Mouse (Mus musculus): Measurements from ENCODE around the gene Zmiz1. TPM values are rescaled to one million over a fixed set of nuclear protein-coding genes. Genes with fewer than 3 reads are reported as not detected.

Zmiz1 gene
- total RNA-seq, 2 experiments from 2014 or later: 83.9 to 111 TPM

- intact Hi-C loops (cut with DNase I): loop anchor here (10.0 kb wide), 1 partner anchor 558 kb away; no protein-coding TSS in a partner anchor
Observed at GRCm38 (mm10) chr14:25452633-25453025, 6.4 kb upstream of the Zmiz1 start.

GRCm38 (mm10) chr14:25454066-25454760 is 4.8 kb upstream of the Zmiz1 start:
- intact Hi-C loops (cut with DNase I): loop anchor here (10.0 kb wide), 1 partner anchor 559 kb away; no protein-coding TSS in a partner anchor
- no peak for DNase-seq (ENCODE audit: low spot score in 2 of 2)

More at GRCm38 (mm10) chr14:25452633-25453025, 6.4 kb upstream of the Zmiz1 start:
- DNase-seq (ENCODE audit: low spot score in 2 of 2): no peak

- DNase-seq (ENCODE audit: low spot score in 2 of 2): no peak
- intact Hi-C loops (cut with DNase I): loop anchor here (2.0 to 10.0 kb wide), 6 partner anchors 230 to 955 kb away; no protein-coding TSS in a partner anchor
Observed at GRCm38 (mm10) chr14:25456666-25457433, 2.1 kb upstream of the Zmiz1 start.

- intact Hi-C loops (cut with DNase I): loop anchor here (2.0 to 10.0 kb wide), 6 partner anchors 230 to 955 kb away; no protein-coding TSS in a partner anchor
- peak; percentile 93 to 94 for DNase-seq (ENCODE audit: low spot score in 2 of 2)
Observed at GRCm38 (mm10) chr14:25457434-25457957, 1.5 kb upstream of the Zmiz1 start.

- peak; percentile 70 for DNase-seq (ENCODE audit: low spot score in 2 of 2)
- intact Hi-C loops (cut with DNase I): loop anchor here (2.0 to 10.0 kb wide), 7 partner anchors 80 to 956 kb away; no protein-coding TSS in a partner anchor
Observed at GRCm38 (mm10) chr14:25458111-25459015, 622 bp upstream of the Zmiz1 start.

GRCm38 (mm10) chr14:25459394-25459997 is 511 bp downstream of the Zmiz1 start:
- DNase-seq (ENCODE audit: low spot score in 2 of 2): peak; percentile 76 to 77
- intact Hi-C loops (cut with DNase I): loop anchor here (2.0 to 10.0 kb wide), 7 partner anchors 81 to 957 kb away; no protein-coding TSS in a partner anchor

- intact Hi-C loops (cut with DNase I): loop anchor here (2.0 to 10.0 kb wide), 9 partner anchors 37 to 958 kb away; no protein-coding TSS in a partner anchor
- peak; percentile 21 to 52 for DNase-seq (ENCODE audit: low spot score in 2 of 2)
Observed at GRCm38 (mm10) chr14:25459998-25460800, 1.2 kb downstream of the Zmiz1 start.

GRCm38 (mm10) chr14:25460801-25461675 is 2.1 kb downstream of the Zmiz1 start:
- intact Hi-C loops (cut with DNase I): loop anchor here (2.0 to 5.0 kb wide), 2 partner anchors 36 to 104 kb away; no protein-coding TSS in a partner anchor
- peak; percentile 57 to 59 for DNase-seq (ENCODE audit: low spot score in 2 of 2)

DNA sequence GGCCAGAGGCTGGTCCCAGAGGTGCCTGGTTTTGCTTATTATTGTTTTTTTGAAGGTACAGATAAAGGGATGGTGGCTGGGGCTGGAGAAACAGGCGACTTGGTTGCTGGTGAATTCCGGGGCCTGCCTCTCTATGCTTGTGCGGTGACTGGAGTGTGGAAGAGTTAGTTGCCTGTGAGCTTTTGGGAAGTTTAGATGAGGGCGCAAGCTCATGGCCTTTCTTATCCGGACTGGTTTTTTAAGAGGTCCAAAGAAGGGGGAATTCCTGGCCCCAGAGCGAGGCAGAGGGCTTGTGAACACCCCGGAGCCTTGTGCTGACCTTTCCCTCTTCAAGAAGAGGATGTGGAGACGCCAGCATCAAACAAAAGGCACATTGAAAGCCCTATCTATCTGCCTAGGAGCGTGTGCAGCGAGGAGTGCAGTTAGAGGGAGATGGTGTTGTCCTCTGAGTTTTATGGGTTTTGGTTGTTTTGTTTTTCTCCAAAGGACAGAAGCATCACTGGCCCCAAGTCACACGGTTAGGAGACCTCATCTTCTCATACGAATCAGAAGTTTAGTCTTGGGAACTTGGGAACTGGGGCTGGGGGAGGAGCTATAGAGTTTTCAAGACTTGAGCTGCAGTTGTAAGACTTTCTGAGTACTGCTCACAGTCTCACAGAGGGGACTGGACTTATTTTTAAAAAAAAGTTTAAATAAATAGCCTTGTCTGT is 2.8 kb downstream of the Zmiz1 start:
- DNase-seq (ENCODE audit: low spot score in 2 of 2): no peak
- intact Hi-C loops (cut with DNase I): loop anchor here (2.0 to 5.0 kb wide), 2 partner anchors 35 to 103 kb away; no protein-coding TSS in a partner anchor

DNA sequence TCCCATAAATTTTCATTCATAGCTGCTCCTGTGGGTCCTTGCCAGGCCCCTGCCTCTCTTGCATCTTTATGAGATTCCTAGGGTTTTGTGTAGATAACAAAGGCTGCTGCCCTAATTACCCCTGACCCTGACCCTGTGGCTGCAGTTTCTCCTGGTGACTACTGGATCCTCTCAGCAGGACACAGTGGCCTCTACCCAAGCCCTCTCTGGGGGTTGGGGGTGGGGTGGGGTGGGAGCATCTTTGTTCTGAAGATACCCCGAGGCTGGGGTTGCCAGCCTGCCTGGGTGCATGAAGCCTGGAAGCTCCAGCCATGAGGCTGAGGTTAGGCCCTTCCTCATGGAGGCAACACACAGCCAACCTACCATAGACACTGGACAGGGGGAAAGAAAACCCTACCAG is 4.0 kb downstream of the Zmiz1 start:
- DNase-seq (ENCODE audit: low spot score in 2 of 2): no peak
- intact Hi-C loops (cut with DNase I): loop anchor here (5.0 kb wide), 1 partner anchor 34 kb away; no protein-coding TSS in a partner anchor

DNA sequence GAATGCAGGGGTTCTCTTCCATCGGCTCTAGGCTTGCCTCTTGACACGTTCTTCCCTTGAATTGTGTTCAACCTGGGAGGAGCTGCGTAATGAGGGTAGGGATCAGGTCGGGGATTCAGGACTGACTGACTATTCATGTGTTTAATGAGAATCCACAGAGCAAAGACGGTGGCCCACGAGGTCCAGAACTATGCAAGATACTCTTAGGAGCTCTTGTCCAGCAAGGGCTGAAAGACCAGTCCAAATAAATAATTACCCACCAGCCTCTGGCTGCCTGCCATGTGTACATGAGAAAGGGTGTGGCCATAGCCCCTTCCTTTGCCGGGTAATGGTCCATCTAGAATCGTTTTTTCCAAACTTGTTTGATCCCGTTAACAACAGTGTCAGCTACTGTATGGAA is 4.9 kb downstream of the Zmiz1 start:
- intact Hi-C loops (cut with DNase I): loop anchor here (5.0 kb wide), 1 partner anchor 33 kb away; no protein-coding TSS in a partner anchor
- no peak for DNase-seq (ENCODE audit: low spot score in 2 of 2)

DNA sequence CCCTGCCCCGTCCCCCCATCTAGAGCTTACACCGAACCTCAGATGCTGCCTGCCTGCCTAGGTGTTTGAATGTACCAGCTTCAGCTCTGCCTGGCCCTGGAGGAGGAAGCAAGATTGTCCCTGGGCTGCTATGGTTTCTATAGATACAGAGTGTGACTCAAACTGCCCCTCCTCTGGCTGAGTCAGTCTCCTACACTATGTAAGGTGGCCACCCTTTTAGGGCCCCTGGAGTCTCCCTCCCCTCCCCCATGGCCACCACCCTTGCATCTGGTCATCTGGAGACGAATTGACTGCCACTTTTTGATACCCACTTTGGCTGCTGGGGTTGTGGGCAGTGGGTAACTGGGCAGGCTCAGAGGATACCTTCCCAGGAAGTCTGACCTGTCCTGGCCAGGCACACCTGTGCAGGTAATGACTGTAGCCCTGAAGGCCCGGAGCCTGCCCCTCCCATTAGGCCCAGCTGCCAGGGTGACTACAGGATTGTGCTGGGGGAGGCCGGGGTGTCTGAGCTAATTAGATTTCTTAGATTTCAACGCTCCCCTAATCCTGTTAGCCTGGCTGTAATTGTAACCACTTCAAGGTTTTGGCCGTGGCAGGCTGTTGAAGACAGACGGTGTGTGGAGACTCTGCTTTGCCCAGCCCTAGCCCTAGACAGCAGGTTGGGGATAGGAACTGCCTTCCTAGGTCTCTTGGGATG is 5.8 kb downstream of the Zmiz1 start:
- intact Hi-C loops (cut with DNase I): loop anchor here (5.0 kb wide), 1 partner anchor 33 kb away; no protein-coding TSS in a partner anchor
- DNase-seq (ENCODE audit: low spot score in 2 of 2): no peak

DNA sequence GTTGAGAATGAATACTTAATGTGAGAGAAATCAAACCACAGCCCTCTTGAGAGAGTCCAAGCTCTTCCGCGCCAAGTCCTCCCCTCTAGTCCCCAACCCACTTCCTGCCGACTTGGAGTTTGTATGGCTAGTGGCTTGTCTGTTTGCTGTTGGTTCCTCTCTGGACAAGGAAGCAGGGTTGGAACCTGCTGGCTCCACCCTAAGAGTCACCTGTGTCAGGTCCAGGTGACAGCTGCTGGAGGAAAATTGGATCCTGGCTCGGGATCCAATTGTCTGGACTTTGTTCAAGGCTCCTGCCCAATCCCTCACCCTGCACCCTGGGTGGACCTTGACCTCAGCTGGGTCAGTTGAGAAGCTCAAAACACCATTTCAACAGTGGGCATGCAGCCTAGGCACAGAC is 7.4 kb downstream of the Zmiz1 start:
- no peak for DNase-seq (ENCODE audit: low spot score in 2 of 2)
- intact Hi-C loops (cut with DNase I): no loop called here

DNA sequence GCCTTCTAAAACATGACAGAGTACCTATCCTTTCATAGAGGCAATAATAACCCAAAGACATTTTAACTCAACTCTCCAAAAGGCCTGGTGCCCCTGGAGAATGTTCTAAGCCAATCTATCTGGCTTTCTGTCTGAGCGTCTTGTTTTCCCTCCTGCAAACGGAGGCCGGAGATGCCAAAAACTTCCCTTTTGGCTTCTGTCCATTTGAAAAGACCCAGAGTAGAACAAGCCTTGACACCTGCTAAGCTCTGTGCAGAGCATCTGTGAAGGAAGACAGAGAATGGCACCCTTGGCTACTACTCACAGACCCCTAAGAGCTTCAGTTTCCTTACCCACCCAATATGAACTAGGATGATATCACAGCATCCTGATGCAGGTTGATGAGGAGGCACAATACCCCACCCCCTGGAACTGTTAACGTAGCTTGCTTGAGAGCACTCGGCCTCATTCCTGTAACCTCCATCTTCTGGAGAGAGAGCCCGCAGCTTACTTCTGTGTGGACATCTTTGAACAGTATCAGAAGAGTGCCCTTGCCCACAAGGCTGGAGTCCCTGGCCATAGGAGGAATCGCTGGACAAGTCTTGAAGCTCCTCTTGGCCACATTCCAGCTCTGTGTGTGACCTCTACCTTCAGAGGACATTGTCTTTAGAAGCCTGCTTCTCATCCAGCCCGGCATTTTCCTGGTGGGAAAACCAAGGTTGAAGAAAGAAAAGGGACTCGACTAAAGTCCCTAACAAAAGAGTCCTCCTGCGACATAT is 9.1 kb downstream of the Zmiz1 start:
- no peak for DNase-seq (ENCODE audit: low spot score in 2 of 2)
- intact Hi-C loops (cut with DNase I): no loop called here
